Mouse (Mus musculus) E14TG2a.4 (cell line): ENCODE data around the gene Bub1.
A peak's percentile ranks its signal among the peaks of the same experiment; 100 is the strongest.

ENCODE experiments used
- H3K27me3 ChIP-seq: 2 replicates; pipeline ENCODE4 v1.6.1; 2014; ENCODE audit warnings: low read length, control low read depth; ENCODE audit not compliant: insufficient read depth
- H3K36me3 ChIP-seq: 2 replicates; pipeline ENCODE4 v1.6.1; 2014; ENCODE audit warnings: low read length, control low read depth; ENCODE audit not compliant: insufficient read depth
- H3K4me1 ChIP-seq: replicated peaks from 2 replicates; pipeline ENCODE4 v1.6.1; 2014; ENCODE audit warnings: low read depth, low read length, control low read depth
- H3K4me3 ChIP-seq: replicated peaks from 2 replicates; pipeline ENCODE4 v1.5.1; 2014; ENCODE audit warnings: mild to moderate bottlenecking, low read length
- H3K9me3 ChIP-seq: 2 replicates; pipeline ENCODE4 v1.6.1; 2014; ENCODE audit warnings: low read length, control low read depth
- CTCF ChIP-seq: conservative IDR thresholded peaks from 2 replicates; pipeline ENCODE4 v1.5.1; 2014; ENCODE audit warnings: low read length
- NANOG ChIP-seq: IDR thresholded peaks from 2 replicates; pipeline ENCODE4 v1.6.1; 2014; ENCODE audit warnings: borderline replicate concordance, low read length, mixed read lengths
- POU5F1 ChIP-seq: IDR thresholded peaks from 2 replicates; pipeline ENCODE4 v1.6.1; 2014; ENCODE audit warnings: low read length, borderline replicate concordance

The Bub1 gene

DNA sequence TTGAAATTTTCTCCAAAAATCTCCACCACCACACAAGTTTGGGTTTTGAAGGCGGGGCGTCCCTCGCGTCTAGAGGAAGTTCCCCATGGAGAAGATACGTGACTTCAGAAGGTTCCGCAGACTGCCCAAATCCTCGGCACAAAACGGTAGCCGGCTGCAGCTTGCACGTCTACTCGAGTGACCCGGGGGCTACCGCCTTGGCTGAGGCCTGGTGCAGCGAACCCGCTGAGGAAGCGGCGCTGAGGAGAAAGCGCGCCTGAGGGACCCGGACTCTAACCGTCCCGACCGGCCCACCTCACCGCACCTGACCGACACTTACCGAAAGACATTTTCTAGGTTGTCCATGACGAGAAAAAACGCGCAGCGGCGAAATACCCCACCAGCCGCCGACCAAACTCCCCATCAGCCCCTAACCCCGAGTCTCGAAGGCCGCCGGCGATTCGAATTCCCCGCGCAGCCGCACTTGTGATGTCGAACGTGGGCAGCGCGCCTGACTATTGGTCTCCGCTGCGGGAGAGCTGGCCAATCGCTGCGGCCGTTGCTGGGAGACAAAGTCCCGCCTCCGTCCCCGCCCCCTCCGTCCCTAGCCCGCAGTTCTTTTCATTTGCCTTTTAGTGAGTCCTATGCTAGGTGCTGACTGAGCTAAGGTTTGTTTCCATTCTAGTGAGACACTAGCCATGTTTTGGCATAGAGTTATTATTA lies at the start of gene Bub1:
Bub1 (minus strand) TSS at position 465 of the 702 bp plus-strand sequence.
- peak within 1 kb of the TSS; percentile 97 for H3K4me3 ChIP-seq
- H3K9me3 ChIP-seq, result no peaks in the 10 kb centered on the region
- peaks cover 36% of the 10 kb centered on the region for H3K36me3 ChIP-seq
- H3K27me3 ChIP-seq, result no peaks in the 10 kb centered on the region; the same call in 1 of the 2 replicates
- H3K4me1 ChIP-seq, result peaks cover 13% of the 10 kb centered on the region
- no peak for TF ChIP-seq NANOG
- TF ChIP-seq POU5F1, result no peak
- TF ChIP-seq CTCF, result no peak

DNA sequence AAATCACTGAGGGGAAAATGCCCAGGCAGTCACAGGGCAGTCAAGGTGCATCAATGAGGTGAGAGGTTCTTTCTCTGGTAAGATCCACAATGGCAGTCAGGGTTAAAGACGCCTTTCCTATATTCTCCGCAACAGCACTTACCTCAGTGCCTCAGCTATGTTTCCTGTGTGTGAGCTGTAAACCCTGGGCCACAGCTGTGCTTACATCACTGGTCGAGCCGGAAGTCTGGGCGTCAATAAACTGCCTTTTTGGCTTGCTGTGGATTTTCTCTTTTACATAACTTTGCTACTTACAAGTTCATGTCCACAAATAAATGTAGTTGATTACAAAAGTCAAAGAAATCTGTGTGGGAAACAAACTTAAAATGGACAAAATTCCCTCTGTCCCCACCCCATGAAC lies 49.4 kb upstream of the Bub1 start:
- Histone ChIP-seq H3K4me1 (no peaks in the 10 kb centered on the region), H3K4me3 (no peak overlapping the region), H3K36me3 (no peaks in the 10 kb centered on the region), H3K9me3 (no peaks in the 10 kb centered on the region), H3K27me3 (no peaks in the 10 kb centered on the region)
- TF ChIP-seq CTCF (no peak), NANOG (no peak), POU5F1 (no peak)

DNA sequence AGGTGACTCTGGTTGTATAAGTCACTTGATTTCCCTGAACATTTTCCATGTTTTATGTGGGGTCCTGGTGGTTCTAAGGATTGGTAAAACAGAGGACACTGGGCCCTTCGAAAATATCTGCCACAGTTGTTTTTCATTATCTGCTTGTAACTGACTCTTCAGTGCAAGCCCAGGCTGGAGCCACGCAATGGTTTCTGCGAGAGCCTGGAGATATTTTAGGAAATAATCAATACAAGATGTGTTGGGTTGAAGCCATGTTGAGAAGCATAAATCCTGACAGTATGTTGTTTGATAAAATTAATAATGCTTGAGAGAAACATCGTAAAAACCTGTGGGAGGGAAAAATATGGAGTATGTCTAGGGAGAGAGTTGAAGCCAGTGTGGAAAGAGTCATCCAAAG lies 32.7 kb upstream of the Bub1 start:
- Histone ChIP-seq H3K4me3 (no peak overlapping the region), H3K9me3 (no peaks in the 10 kb centered on the region), H3K36me3 (no peaks in the 10 kb centered on the region), H3K4me1 (no peaks in the 10 kb centered on the region), H3K27me3 (no peaks in the 10 kb centered on the region)
- TF ChIP-seq CTCF, result no peak
- TF ChIP-seq NANOG, result no peak
- TF ChIP-seq POU5F1, result no peak

DNA sequence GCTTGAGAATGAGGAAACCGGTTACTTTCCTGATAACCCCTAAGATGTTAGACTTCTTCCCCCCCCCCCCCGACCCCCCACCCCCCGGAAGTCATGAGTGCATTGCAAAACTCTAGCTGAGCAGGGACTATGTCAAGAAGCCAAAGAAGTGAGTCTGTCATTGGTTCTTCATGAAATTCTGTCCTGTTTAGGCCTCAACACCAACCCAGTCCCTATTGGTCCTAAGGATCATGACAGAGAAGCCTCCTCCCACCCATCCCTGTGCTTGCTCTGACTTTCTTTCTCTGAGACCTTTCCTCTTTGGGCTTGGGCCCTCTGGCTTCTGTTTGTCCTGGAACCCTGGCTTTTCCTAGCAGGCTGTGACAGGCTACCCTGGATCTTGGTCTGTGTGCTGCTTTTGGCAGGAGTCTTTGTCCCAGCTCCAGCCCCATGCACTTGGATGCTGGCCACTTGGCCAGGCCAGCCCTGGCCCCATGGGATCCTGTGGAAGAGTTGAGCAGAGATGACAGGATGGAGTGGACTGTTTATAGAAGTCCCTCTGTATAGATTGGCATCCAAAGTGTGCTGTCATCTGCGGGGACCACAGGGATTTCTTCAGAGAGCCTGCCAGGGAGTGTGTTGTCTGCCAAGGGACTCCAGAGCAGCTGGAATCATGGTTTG lies 22.8 kb upstream of the Bub1 start:
- Histone ChIP-seq H3K27me3 (no peaks in the 10 kb centered on the region), H3K9me3 (no peaks in the 10 kb centered on the region), H3K4me1 (no peaks in the 10 kb centered on the region), H3K4me3 (no peak overlapping the region), H3K36me3 (no peaks in the 10 kb centered on the region)
- TF ChIP-seq CTCF (no peak), NANOG (no peak)

DNA sequence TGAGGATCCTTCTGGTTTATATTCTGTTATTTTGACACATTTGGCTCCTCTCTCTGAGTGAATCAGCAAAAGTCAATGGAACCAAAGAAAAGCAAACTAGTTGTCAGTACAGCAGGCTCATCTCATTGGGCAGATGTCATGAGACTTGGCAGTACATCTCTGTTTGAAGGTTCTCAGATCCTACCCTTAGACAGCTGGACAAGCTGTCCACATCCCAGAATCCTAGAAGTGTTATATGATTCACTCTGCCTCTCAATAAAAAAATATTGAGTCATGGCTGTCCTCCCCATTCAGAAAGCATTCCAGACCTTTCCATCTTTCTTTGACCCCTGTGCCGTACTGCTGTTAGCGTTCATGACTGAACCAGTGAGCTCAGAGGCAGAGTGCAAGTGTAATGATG lies 18.7 kb upstream of the Bub1 start:
- Histone ChIP-seq H3K4me1 (peaks cover 26% of the 10 kb centered on the region), H3K27me3 (no peaks in the 10 kb centered on the region), H3K4me3 (no peak overlapping the region), H3K9me3 (no peaks in the 10 kb centered on the region), H3K36me3 (no peaks in the 10 kb centered on the region)
- TF ChIP-seq CTCF (no peak), POU5F1 (no peak), NANOG (no peak)

DNA sequence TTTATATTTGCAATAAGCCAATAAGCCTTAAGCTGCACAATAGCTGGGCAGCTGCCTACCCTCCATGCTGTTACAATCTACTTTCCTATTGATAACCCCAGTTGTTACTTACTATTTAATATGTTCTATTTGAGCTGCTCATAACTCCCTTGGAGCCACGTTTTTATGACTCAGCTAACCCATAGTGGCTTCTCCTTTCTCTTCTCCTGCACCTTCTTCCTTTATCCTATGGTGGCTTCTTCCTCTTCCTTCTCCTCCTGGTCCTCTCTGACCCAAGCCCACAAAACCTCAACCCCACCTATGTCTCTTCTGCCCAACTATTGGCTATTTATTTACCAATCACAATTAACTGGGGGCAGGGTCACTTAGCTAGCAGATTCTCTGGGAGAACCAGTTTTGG lies 14.9 kb upstream of the Bub1 start:
- no peaks in the 10 kb centered on the region for H3K9me3 ChIP-seq
- H3K4me1 ChIP-seq, result peaks cover 30% of the 10 kb centered on the region
- no peaks in the 10 kb centered on the region for H3K27me3 ChIP-seq
- no peaks in the 10 kb centered on the region for H3K36me3 ChIP-seq
- TF ChIP-seq CTCF, result no peak
- TF ChIP-seq NANOG, result no peak
- no peak for TF ChIP-seq POU5F1
- H3K4me3 ChIP-seq, result no peak overlapping the region

DNA sequence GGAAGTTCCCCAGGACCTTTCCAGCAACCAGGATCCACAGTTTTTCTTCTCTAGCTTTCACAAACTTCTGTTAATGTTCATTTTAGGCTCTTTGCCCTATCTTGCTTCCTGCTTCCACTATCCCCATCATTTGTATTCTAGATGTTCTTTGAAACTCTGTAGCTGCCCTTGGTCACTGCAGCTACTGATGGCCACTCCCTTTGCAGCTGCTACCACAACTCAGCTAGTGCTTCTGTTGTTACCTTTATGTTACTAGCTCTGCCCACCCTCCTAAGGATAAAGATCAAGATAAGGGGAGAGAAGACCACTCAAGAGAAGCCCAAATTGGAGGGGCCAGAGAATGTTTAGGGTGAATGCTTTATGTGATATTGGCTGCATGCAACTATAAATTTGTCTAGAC lies 14.3 kb upstream of the Bub1 start:
- H3K36me3 ChIP-seq, result no peaks in the 10 kb centered on the region
- no peaks in the 10 kb centered on the region for H3K27me3 ChIP-seq
- no peak for TF ChIP-seq NANOG
- TF ChIP-seq CTCF, result no peak
- TF ChIP-seq POU5F1, result no peak
- H3K4me1 ChIP-seq, result peaks cover 36% of the 10 kb centered on the region
- H3K9me3 ChIP-seq, result no peaks in the 10 kb centered on the region
- no peak overlapping the region for H3K4me3 ChIP-seq

DNA sequence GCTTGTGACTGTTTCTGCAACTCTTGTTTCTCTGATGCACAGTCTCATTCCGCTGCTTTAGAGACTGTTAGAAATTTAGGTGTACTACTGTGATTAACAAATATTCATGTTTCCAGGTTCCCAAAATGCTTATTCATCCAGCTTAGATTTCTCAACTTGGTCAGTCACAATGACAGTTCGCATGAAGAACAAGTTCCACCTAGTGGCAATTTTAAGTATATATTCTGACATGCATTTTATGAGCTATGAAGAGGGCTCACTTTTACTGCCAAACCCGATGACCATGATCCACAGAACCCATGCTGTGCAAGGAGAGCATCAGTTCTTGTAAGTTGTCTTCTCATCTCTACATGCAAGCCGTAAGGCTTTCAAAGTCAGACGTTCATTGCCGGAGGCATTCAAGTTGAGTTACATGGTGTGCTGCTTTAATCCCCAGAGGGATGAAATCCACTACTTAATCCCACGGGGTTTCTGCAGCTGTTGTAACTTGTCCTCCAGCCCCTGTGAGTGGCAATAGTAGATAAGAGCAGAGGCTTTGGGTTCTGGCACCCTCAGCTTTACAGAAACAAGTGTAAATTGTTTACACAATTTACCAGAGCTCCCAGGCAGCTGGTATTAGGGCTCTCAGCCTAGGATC lies 13.8 kb upstream of the Bub1 start:
- H3K9me3 ChIP-seq, result no peaks in the 10 kb centered on the region

More for the DNA sequence above, 13.8 kb upstream of the Bub1 start:
- Histone ChIP-seq H3K4me1 (peaks cover 41% of the 10 kb centered on the region), H3K36me3 (no peaks in the 10 kb centered on the region), H3K27me3 (no peaks in the 10 kb centered on the region), H3K4me3 (no peak overlapping the region)
- no peak for TF ChIP-seq POU5F1
- no peak for TF ChIP-seq CTCF
- TF ChIP-seq NANOG, result no peak
